Mouse (Mus musculus) lung, postnatal 10 days (tissue): ENCODE data around the gene 1700102P08Rik.
A peak's percentile ranks its signal among the peaks of the same experiment; 100 is the strongest.

Experiments
- DNase-seq: peaks from one replicate; pipeline ENCODE4 v3.0.0; 2021

1700102P08Rik gene

GRCm38 (mm10) chr9:108392676-108393075 lies at the start of gene 1700102P08Rik:
Gene 1700102P08Rik, plus strand, starts transcription at chr9:108392805.
- DNase-seq, result no peak

- DNase-seq, result no peak
Observed at GRCm38 (mm10) chr9:108343331-108343730, 49.3 kb upstream of the 1700102P08Rik start.

GRCm38 (mm10) chr9:108343835-108344234 lies 48.8 kb upstream of the 1700102P08Rik start:
- no peak for DNase-seq

GRCm38 (mm10) chr9:108344471-108344870 lies 48.1 kb upstream of the 1700102P08Rik start:
- DNase-seq, result no peak

GRCm38 (mm10) chr9:108347024-108347423 lies 45.6 kb upstream of the 1700102P08Rik start:
- DNase-seq, result no peak

- peak; percentile 91 for DNase-seq
Observed at GRCm38 (mm10) chr9:108347540-108348289, 44.9 kb upstream of the 1700102P08Rik start, which contains the start of gene Usp4. Gene Usp4, plus strand, starts transcription at chr9:108347853.

- DNase-seq, result no peak
Observed at GRCm38 (mm10) chr9:108348290-108348680, 44.3 kb upstream of the 1700102P08Rik start.

- DNase-seq, result no peak
Observed at GRCm38 (mm10) chr9:108349727-108350126, 42.9 kb upstream of the 1700102P08Rik start.

GRCm38 (mm10) chr9:108378234-108378633 lies 14.4 kb upstream of the 1700102P08Rik start:
- DNase-seq, result no peak

GRCm38 (mm10) chr9:108378736-108379135 lies 13.9 kb upstream of the 1700102P08Rik start:
- no peak for DNase-seq

- no peak for DNase-seq
Observed at GRCm38 (mm10) chr9:108379294-108379693, 13.3 kb upstream of the 1700102P08Rik start.

- DNase-seq, result peak; percentile 42
Observed at GRCm38 (mm10) chr9:108381382-108381781, 11.2 kb upstream of the 1700102P08Rik start.

- DNase-seq, result no peak
Observed at GRCm38 (mm10) chr9:108385006-108385405, 7.6 kb upstream of the 1700102P08Rik start.

- DNase-seq, result no peak
Observed at GRCm38 (mm10) chr9:108386816-108387215, 5.8 kb upstream of the 1700102P08Rik start.

GRCm38 (mm10) chr9:108388601-108389000 lies 4.0 kb upstream of the 1700102P08Rik start:
- DNase-seq, result no peak

- DNase-seq, result peak; percentile 40
Observed at GRCm38 (mm10) chr9:108389220-108389619, 3.4 kb upstream of the 1700102P08Rik start.

- no peak for DNase-seq
Observed at GRCm38 (mm10) chr9:108394191-108394590, 1.6 kb downstream of the 1700102P08Rik start.

GRCm38 (mm10) chr9:108395427-108395826 lies 2.8 kb downstream of the 1700102P08Rik start:
- DNase-seq, result no peak

GRCm38 (mm10) chr9:108398324-108398723 lies 5.7 kb downstream of the 1700102P08Rik start:
- no peak for DNase-seq

GRCm38 (mm10) chr9:108401186-108401960 lies 8.8 kb downstream of the 1700102P08Rik start:
- peak; percentile 29 for DNase-seq

GRCm38 (mm10) chr9:108403081-108403480 lies 10.5 kb downstream of the 1700102P08Rik start:
- DNase-seq, result no peak

- no peak for DNase-seq
Observed at GRCm38 (mm10) chr9:108404451-108404850, 11.8 kb downstream of the 1700102P08Rik start.

- no peak for DNase-seq
Observed at GRCm38 (mm10) chr9:108409535-108409934, 16.9 kb downstream of the 1700102P08Rik start.

- DNase-seq, result no peak
Observed at GRCm38 (mm10) chr9:108411381-108411942, 18.9 kb downstream of the 1700102P08Rik start.
